Comparison of ENCODE assay signal across 8 mouse cellular contexts in the genomic region with DNA sequence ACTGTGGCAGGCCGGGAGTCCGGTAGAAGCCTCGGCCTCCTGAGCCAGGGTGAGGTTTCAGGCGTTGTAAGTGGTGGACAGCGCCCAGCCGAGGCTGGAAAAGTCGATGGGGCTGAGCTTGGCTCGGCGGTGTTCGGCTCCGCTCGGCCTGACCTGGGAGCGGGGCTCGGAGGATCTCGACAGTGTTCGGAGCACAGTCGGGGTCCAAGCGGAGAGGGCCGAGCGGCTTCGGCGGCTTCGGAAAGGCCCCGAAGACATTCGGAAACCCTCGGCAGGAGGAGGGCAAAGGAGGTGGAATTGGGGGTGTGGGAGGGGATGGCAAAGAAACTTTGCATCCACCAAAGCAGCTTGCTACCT. TPM values are rescaled to one million over a fixed set of nuclear protein-coding genes. Genes with fewer than 3 reads are reported as not detected.
DNase-seq lines count a peak whose midpoint lies in the region; ATAC-seq lines count a peak whose summit lies in the region.

No protein-coding gene starts in this region.

- peak overlapping the region; percentile 88 for H3K4me3 ChIP-seq in forebrain, embryonic 14.5 days (ENCODE audit: low read depth, low read length)
- peak overlapping the region; percentile 38 for H3K4me3 ChIP-seq in heart, embryonic 16.5 days (ENCODE audit: low read length)
- peak overlapping the region; percentile 21 for H3K4me3 ChIP-seq in liver, embryonic 11.5 days (ENCODE audit: low read depth, low read length)
- peak overlapping the region; percentile 65 for H3K4me3 ChIP-seq in neural tube, embryonic 11.5 days (ENCODE audit: low read depth, low read length)

- H3K9ac ChIP-seq in forebrain, embryonic 14.5 days (ENCODE audit: low read length), result peak overlapping the region; percentile 96
- H3K9ac ChIP-seq in heart, embryonic 16.5 days (ENCODE audit: low read length), result peak overlapping the region; percentile 41; the same call in 1 of the 2 replicates
- no peak overlapping the region for H3K9ac ChIP-seq in liver, embryonic 11.5 days (ENCODE audit: low read depth, low read length)
- peak overlapping the region; percentile 48 for H3K9ac ChIP-seq in neural tube, embryonic 11.5 days (ENCODE audit: low read length)

- peak overlapping the region; percentile 77 for H3K4me2 ChIP-seq in forebrain, embryonic 14.5 days (ENCODE audit: low read length)
- H3K4me2 ChIP-seq in heart, embryonic 16.5 days (ENCODE audit: low read depth, low read length), result peak overlapping the region; percentile 82
- peak overlapping the region; percentile 48 for H3K4me2 ChIP-seq in liver, embryonic 11.5 days
- H3K4me2 ChIP-seq in neural tube, embryonic 11.5 days (ENCODE audit: low read depth), result peak overlapping the region; percentile 65

- H3K9me3 ChIP-seq in forebrain, embryonic 14.5 days (replicated peaks; ENCODE audit: control insufficient read depth, low read length), result no peaks in the 10 kb centered on the region
- no peaks in the 10 kb centered on the region for H3K9me3 ChIP-seq in heart, embryonic 16.5 days (replicated peaks; ENCODE audit: control insufficient read depth, low read length)
- no peaks in the 10 kb centered on the region for H3K9me3 ChIP-seq in liver, embryonic 11.5 days (ENCODE audit: control insufficient read depth, low read length)
- no peaks in the 10 kb centered on the region for H3K9me3 ChIP-seq in neural tube, embryonic 11.5 days (ENCODE audit: control insufficient read depth, low read length)

- peaks cover 18% of the 10 kb centered on the region for H3K36me3 ChIP-seq in forebrain, embryonic 14.5 days (ENCODE audit: control insufficient read depth, insufficient read depth, low read length)
- H3K36me3 ChIP-seq in heart, embryonic 16.5 days (ENCODE audit: control insufficient read depth, insufficient read depth), result no peaks in the 10 kb centered on the region
- H3K36me3 ChIP-seq in liver, embryonic 11.5 days (ENCODE audit: control insufficient read depth, insufficient read depth, low read length), result no peaks in the 10 kb centered on the region
- no peaks in the 10 kb centered on the region for H3K36me3 ChIP-seq in neural tube, embryonic 11.5 days (ENCODE audit: control insufficient read depth, insufficient read depth, low read length)

- peaks cover 22% of the 10 kb centered on the region for H3K4me1 ChIP-seq in forebrain, embryonic 14.5 days (ENCODE audit: control insufficient read depth, insufficient read depth, low read length)
- peaks cover 5% of the 10 kb centered on the region; the same call in 1 of the 2 replicates for H3K4me1 ChIP-seq in heart, embryonic 16.5 days (ENCODE audit: control insufficient read depth, insufficient read depth, low read length)
- peaks cover 4% of the 10 kb centered on the region; the same call in 1 of the 2 replicates for H3K4me1 ChIP-seq in liver, embryonic 11.5 days (replicated peaks; ENCODE audit: control insufficient read depth, insufficient read depth, low read length)
- H3K4me1 ChIP-seq in neural tube, embryonic 11.5 days (ENCODE audit: control insufficient read depth, insufficient read depth, low read length), result peaks cover 7% of the 10 kb centered on the region

- no peak for ATAC-seq in CD4-positive, CD25-positive, alpha-beta regulatory T cell, adult 4 months
- peak; percentile 70 for ATAC-seq in forebrain, embryonic 14.5 days
- peak; percentile 84 for ATAC-seq in heart, embryonic 16.5 days (replicated peaks; ENCODE audit: extremely low read depth, insufficient read depth, low FRiP score)
- peak; percentile 67 for ATAC-seq in liver, embryonic 11.5 days (replicated peaks; ENCODE audit: low FRiP score)
- peak; percentile 79 for ATAC-seq in neural tube, embryonic 11.5 days (ENCODE audit: insufficient read depth, low FRiP score, low TSS enrichment)

- no peaks in the 10 kb centered on the region for H3K27me3 ChIP-seq in forebrain, embryonic 14.5 days (replicated peaks; ENCODE audit: control insufficient read depth, insufficient read depth, low read length)
- 0 out of 2 replicates have a peak, but pooled peaks cover 9% of the 10 kb centered on the region for H3K27me3 ChIP-seq in heart, embryonic 16.5 days (ENCODE audit: control insufficient read depth, insufficient read depth, low read length)
- peaks cover 57% of the 10 kb centered on the region for H3K27me3 ChIP-seq in liver, embryonic 11.5 days (replicated peaks; ENCODE audit: control insufficient read depth, insufficient read depth, low read length)
- peaks cover 5% of the 10 kb centered on the region; the same call in 1 of the 2 replicates for H3K27me3 ChIP-seq in neural tube, embryonic 11.5 days (ENCODE audit: control insufficient read depth, insufficient read depth, low read length)

- DNase-seq in CD4-positive, CD25-positive, alpha-beta regulatory T cell, adult 2 months (ENCODE audit: low read depth, low spot score), result peak; percentile 4
- DNase-seq in forebrain, embryonic 14.5 days (ENCODE audit: low spot score), result peak; percentile 91
- peak; percentile 93 for DNase-seq in kidney, postnatal 14 days
- peak; percentile 78 for DNase-seq in liver, embryonic 11.5 days (ENCODE audit: low spot score)
- peak; percentile 94 for DNase-seq in neural tube, embryonic 11.5 days (ENCODE audit: low spot score)
- DNase-seq in testis, postnatal 14 days (ENCODE audit: low spot score), result peak; percentile 87

- H3K27ac ChIP-seq in forebrain, embryonic 14.5 days (ENCODE audit: low read depth, low read length), result peak overlapping the region; percentile 96
- no peak overlapping the region for H3K27ac ChIP-seq in heart, embryonic 16.5 days (ENCODE audit: low read length)
- H3K27ac ChIP-seq in liver, embryonic 11.5 days (ENCODE audit: low read depth, low read length), result no peak overlapping the region
- H3K27ac ChIP-seq in neural tube, embryonic 11.5 days (ENCODE audit: low read depth, low read length), result 0 out of 2 replicates have a peak overlapping the region, but pooled peaks have one; percentile 35

- under 1% methylated on average over 26 of the region's 26 CpGs for WGBS in forebrain, embryonic 14.5 days
- under 1% methylated on average over 26 of the region's 26 CpGs for WGBS in heart, embryonic 16.5 days
- WGBS in liver, embryonic 11.5 days, result 2% methylated on average over 26 of the region's 26 CpGs
- under 1% methylated on average over 26 of the region's 26 CpGs for WGBS in neural tube, embryonic 11.5 days

RNA-seq across cellular contexts. Expression of gene Gnao1, which starts 3.6 kb away (rescaled TPM):
- under 1 TPM in 1 of 2 experiments, not detected in 1; 0.43 TPM for polyA plus RNA-seq in CD4-positive, CD25-positive, alpha-beta regulatory T cell, adult 4 months (2017; shearing (Covaris generic))
- 107 and 129 TPM in 2 replicates for polyA plus RNA-seq in forebrain, embryonic 14.5 days (2014; fragmentation: Nextera tagmentation; extraction: Ambion mirVana)
- polyA plus RNA-seq in heart, embryonic 16.5 days (2015; fragmentation: Nextera tagmentation; extraction: Ambion mirVana), result 10.1 and 10.8 TPM in 2 replicates
- 2.4 and 2.8 TPM in 2 replicates for polyA plus RNA-seq in liver, embryonic 11.5 days (2014; fragmentation: Nextera tagmentation; extraction: Ambion mirVana)
- 33.8 and 39.0 TPM in 2 replicates for polyA plus RNA-seq in neural tube, embryonic 11.5 days (2014; fragmentation: Nextera tagmentation; extraction: Ambion mirVana)

Comparison
In these comparisons a context has a peak if more than half of its experiments do, and no peak if none do; other contexts are left out.
1. DNase-seq: peak in every context shown above with its lines; median percentile 94 in neural tube, embryonic 11.5 days; 93 in kidney, postnatal 14 days; 91 in forebrain, embryonic 14.5 days; 87 in testis, postnatal 14 days; 78 in liver, embryonic 11.5 days; 4 in CD4-positive, CD25-positive, alpha-beta regulatory T cell, adult 2 months.
2. H3K27ac ChIP-seq: peak in forebrain, embryonic 14.5 days (single experiment) and neural tube, embryonic 11.5 days (single experiment); none in heart, embryonic 16.5 days (single experiment) and liver, embryonic 11.5 days (single experiment).
3. H3K4me3 ChIP-seq: peak in every context shown above with its lines; median percentile 88 in forebrain, embryonic 14.5 days; 65 in neural tube, embryonic 11.5 days; 38 in heart, embryonic 16.5 days; 21 in liver, embryonic 11.5 days.
4. Peak in every context shown above with its lines, with median percentiles within 50 percentile points of each other: H3K4me2 ChIP-seq.